Mouse (Mus musculus) right cerebral cortex, postnatal 4 days (tissue): Measurements from ENCODE around the gene Tnn.

ENCODE experiments used
- DNase-seq: peaks from one replicate; pipeline ENCODE4 v3.0.0-alpha.2; 2022

Gene Tnn

GRCm38 (mm10) chr1:160153480-160153879 lies at the start of gene Tnn:
TSS of gene Tnn (minus strand) at chr1:160153580.
- no peak for DNase-seq

- DNase-seq: no peak
Measured at GRCm38 (mm10) chr1:160195337-160195663, 41.9 kb upstream of the Tnn start.

- peak; percentile 98 for DNase-seq
Measured at GRCm38 (mm10) chr1:160194529-160195336, 41.4 kb upstream of the Tnn start, which contains the start of gene Mrps14. TSS of gene Mrps14 (plus strand) at chr1:160195215.

GRCm38 (mm10) chr1:160184506-160184905 lies 31.1 kb upstream of the Tnn start:
- peak; percentile 44 for DNase-seq

GRCm38 (mm10) chr1:160181216-160181615 lies 27.8 kb upstream of the Tnn start:
- DNase-seq: no peak

GRCm38 (mm10) chr1:160176903-160177302 lies 23.5 kb upstream of the Tnn start:
- DNase-seq: no peak

GRCm38 (mm10) chr1:160166600-160166999 lies 13.2 kb upstream of the Tnn start:
- DNase-seq: no peak

GRCm38 (mm10) chr1:160158190-160158589 lies 4.8 kb upstream of the Tnn start:
- DNase-seq: no peak

- DNase-seq: no peak
Measured at GRCm38 (mm10) chr1:160150726-160151125, 2.7 kb downstream of the Tnn start.

GRCm38 (mm10) chr1:160149291-160149906 lies 4.0 kb downstream of the Tnn start:
- peak; percentile 22 for DNase-seq

- no peak for DNase-seq
Measured at GRCm38 (mm10) chr1:160147274-160147673, 6.1 kb downstream of the Tnn start.

GRCm38 (mm10) chr1:160145606-160146005 lies 7.8 kb downstream of the Tnn start:
- DNase-seq: no peak

- DNase-seq: no peak
Measured at GRCm38 (mm10) chr1:160144343-160144742, 9.0 kb downstream of the Tnn start.

- no peak for DNase-seq
Measured at GRCm38 (mm10) chr1:160136362-160136890, 17.0 kb downstream of the Tnn start.

- no peak for DNase-seq
Measured at GRCm38 (mm10) chr1:160133464-160134079, 19.8 kb downstream of the Tnn start.

- no peak for DNase-seq
Measured at GRCm38 (mm10) chr1:160123957-160124356, 29.4 kb downstream of the Tnn start.

- no peak for DNase-seq
Measured at GRCm38 (mm10) chr1:160108604-160109003, 44.8 kb downstream of the Tnn start.

- no peak for DNase-seq
Measured at GRCm38 (mm10) chr1:160105426-160105825, 48.0 kb downstream of the Tnn start.

- DNase-seq: no peak
Measured at GRCm38 (mm10) chr1:160100996-160101395, 52.4 kb downstream of the Tnn start.

GRCm38 (mm10) chr1:160099659-160100302 lies 53.6 kb downstream of the Tnn start:
- no peak for DNase-seq

- DNase-seq: no peak
Measured at GRCm38 (mm10) chr1:160086651-160087050, 66.7 kb downstream of the Tnn start.

GRCm38 (mm10) chr1:160084239-160084638 lies 69.1 kb downstream of the Tnn start:
- DNase-seq: no peak

- DNase-seq: no peak
Measured at GRCm38 (mm10) chr1:160082647-160083046, 70.7 kb downstream of the Tnn start.
